Mouse (Mus musculus) spleen, adult 10 weeks (tissue): ENCODE data around the gene Tbc1d1. TPM values are rescaled to one million over a fixed set of nuclear protein-coding genes. Genes with fewer than 3 reads are reported as not detected.

Experiments
- polyA plus RNA-seq: library from polyadenylated mRNA; stranded (reverse); fragments of 350-450 nt; fragmentation: Illumina TruSeq; extraction: RNeasy Lipid Tissue Mini Kit (QIAGEN cat#74804); gene quantifications from one replicate; pipeline ENCODE4 v1.2.3, GENCODE M21; 2015; ENCODE audit warnings: low replicate concordance; ENCODE audit not compliant: insufficient read depth

Tbc1d1 gene
- 45.4 TPM for polyA plus RNA-seq

DNA sequence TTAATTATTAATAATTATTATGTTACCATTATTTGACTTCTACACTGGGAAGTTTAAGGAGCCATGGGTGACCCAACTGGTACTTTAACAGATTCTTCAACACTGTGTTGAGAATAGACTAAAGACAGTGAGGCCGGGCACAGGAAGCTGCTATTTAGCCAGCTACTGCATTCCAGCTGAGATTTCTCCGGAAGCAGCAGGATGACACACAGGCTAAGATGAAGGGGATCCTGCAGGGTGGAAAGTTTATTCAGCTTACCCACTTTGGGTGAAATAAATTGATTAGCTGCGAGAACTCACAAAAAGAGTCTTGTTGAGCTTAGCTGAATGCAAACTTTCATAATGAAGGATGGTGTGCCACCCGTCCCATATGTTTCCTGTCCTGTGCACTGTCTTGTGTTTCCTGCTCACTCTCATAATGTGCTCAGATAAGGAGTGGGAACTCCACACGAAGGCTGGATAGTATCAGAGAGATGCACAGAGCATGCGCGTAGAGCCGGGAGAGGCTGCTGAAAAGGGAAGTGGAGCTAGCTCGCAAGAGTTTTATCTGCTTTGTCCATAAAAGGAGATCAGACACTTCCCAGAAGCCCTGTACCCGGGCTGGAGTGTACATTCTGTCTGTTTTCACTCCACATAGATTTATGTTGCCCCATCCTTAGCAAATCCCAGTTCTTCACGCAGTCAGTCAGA, at the start of gene Tbc1d1:
Tbc1d1 (plus strand) TSS at position 445 of the 690 bp plus-strand sequence.

Other genes with a start within 250 kb of the Tbc1d1 start
- gene Rell1, start 187.4 kb upstream of the Tbc1d1 start, polyA plus RNA-seq: 22.0 TPM
- 20.5 TPM for gene Pgm2, start 63.4 kb upstream of the Tbc1d1 start, polyA plus RNA-seq